Mouse (Mus musculus) midbrain, embryonic 14.5 days (tissue): ENCODE results near the gene Timmdc1. TPM values are rescaled to one million over a fixed set of nuclear protein-coding genes. Genes with fewer than 3 reads are reported as not detected.

Source experiments
- ATAC-seq: fragments of 200-750 bp; cut with Nextera tagmentation; 2 replicates; pipeline ENCODE4 v1.8.0; 2017; ENCODE audit warnings: moderate number of reproducible peaks, moderate library complexity; ENCODE audit not compliant: low FRiP score, low TSS enrichment
- DNase-seq: peaks from one replicate; pipeline ENCODE4 v3.0.0-alpha.2; 2015
- H3K27ac ChIP-seq: fragments of 300-500 bp; sonication (generic); replicated peaks from 2 replicates; pipeline ENCODE4 v1.5.1; 2014; ENCODE audit warnings: mild to moderate bottlenecking, low read depth, low read length, moderate library complexity
- H3K27me3 ChIP-seq: fragments of 300-500 bp; sonication (generic); 2 replicates; pipeline ENCODE4 v1.6.1; 2014; ENCODE audit warnings: low read length, control low read depth, mixed read lengths; ENCODE audit not compliant: control insufficient read depth, insufficient read depth
- H3K36me3 ChIP-seq: fragments of 300-500 bp; sonication (generic); 2 replicates; pipeline ENCODE4 v1.6.1; 2014; ENCODE audit warnings: low read length, control low read depth; ENCODE audit not compliant: control insufficient read depth, insufficient read depth
- H3K4me1 ChIP-seq: fragments of 300-500 bp; sonication (generic); 2 replicates; pipeline ENCODE4 v1.6.1; 2014; ENCODE audit warnings: mild to moderate bottlenecking, antibody characterized with exemption, low read length, control low read depth; ENCODE audit not compliant: control insufficient read depth, insufficient read depth
- H3K4me2 ChIP-seq: fragments of 300-500 bp; sonication (generic); 2 replicates; pipeline ENCODE4 v1.6.1; 2014; ENCODE audit warnings: mild to moderate bottlenecking, low read length, moderate library complexity
- H3K4me3 ChIP-seq: fragments of 300-500 bp; sonication (generic); replicated peaks from 2 replicates; pipeline ENCODE4 v1.5.1; 2014; ENCODE audit warnings: low read depth, low read length
- H3K9ac ChIP-seq: fragments of 300-500 bp; sonication (generic); replicated peaks from 2 replicates; pipeline ENCODE4 v1.6.1; 2014; ENCODE audit warnings: mild to moderate bottlenecking, low read length, moderate library complexity
- H3K9me3 ChIP-seq: fragments of 300-500 bp; sonication (generic); 2 replicates; pipeline ENCODE4 v1.6.1; 2016; ENCODE audit warnings: low read length, control low read depth, mixed read lengths; ENCODE audit not compliant: control insufficient read depth
- WGBS: fragments of 180-500 bp; shearing (Covaris S2); extraction: QIAGEN DNeasy Blood & Tissue Kit; methylation state at CpG from one replicate; pipeline ENCODE4 v1.1.7; 2014; 5-methylcytosine and 5-hydroxymethylcytosine counted together
- polyA plus RNA-seq: library from polyadenylated mRNA; unstranded; fragments of >200 nt; fragmentation: Nextera tagmentation; extraction: Ambion mirVana; gene quantifications from 2 replicates; pipeline ENCODE4 v1.2.1, GENCODE M21; 2014

Timmdc1 gene
- polyA plus RNA-seq, 1 experiment from 2014 or later, result 28.9 TPM

DNA sequence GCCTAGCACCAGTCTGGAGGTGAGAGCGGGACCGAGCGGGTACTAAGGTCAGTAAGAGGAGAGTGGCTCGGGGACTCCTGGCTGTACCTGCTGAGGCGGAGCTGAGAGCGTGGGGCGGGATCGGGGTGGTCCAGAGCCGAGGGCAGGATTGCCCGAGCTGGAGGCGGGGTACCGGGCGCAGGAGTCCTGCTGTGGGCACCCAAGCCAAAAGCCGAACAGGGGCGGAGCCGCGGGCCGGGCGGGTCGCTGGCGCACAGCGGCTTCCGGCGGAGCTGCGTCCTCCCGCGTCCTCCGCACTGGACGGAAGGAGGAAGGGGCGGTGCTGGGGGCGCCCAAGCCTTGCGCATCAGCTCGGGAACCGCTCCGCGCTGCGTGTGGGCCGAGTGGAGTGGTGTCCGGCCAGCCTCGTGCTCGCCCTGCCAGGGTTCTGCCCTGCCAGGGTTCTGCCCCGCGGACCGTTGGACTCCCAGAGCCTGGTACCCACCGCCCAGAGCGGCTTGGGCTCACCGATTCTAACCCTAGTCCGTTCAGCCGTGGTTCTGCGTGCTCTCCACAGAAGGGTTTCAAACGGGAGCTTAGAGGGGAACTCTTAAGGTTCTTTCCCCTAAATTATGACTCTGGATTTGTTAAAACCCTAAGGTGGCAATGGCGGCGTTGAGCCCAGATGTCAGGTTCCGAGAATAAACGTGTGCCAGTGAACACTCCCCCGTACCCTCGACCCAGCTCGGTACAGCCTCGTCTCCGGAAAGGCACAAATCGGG is 69.8 kb downstream of the Timmdc1 start, which contains the start of gene Adprh:
Adprh (minus strand) TSS at position 262 of the 761 bp plus-strand sequence.
- Histone ChIP-seq H3K4me2 (peak within 1 kb of the TSS; percentile 82), H3K9me3 (no peaks in the 10 kb centered on the region), H3K9ac (peak within 1 kb of the TSS; percentile 81), H3K27me3 (no peaks in the 10 kb centered on the region), H3K4me3 (peak within 1 kb of the TSS; percentile 61), H3K4me1 (peaks cover 14% of the 10 kb centered on the region), H3K36me3 (peaks cover 23% of the 10 kb centered on the region), H3K27ac (peak within 1 kb of the TSS; percentile 82)
- under 1% methylated on average over 61 of the region's 61 CpGs for WGBS
- peak; percentile 97 for ATAC-seq
- DNase-seq, result peak; percentile 93

DNA sequence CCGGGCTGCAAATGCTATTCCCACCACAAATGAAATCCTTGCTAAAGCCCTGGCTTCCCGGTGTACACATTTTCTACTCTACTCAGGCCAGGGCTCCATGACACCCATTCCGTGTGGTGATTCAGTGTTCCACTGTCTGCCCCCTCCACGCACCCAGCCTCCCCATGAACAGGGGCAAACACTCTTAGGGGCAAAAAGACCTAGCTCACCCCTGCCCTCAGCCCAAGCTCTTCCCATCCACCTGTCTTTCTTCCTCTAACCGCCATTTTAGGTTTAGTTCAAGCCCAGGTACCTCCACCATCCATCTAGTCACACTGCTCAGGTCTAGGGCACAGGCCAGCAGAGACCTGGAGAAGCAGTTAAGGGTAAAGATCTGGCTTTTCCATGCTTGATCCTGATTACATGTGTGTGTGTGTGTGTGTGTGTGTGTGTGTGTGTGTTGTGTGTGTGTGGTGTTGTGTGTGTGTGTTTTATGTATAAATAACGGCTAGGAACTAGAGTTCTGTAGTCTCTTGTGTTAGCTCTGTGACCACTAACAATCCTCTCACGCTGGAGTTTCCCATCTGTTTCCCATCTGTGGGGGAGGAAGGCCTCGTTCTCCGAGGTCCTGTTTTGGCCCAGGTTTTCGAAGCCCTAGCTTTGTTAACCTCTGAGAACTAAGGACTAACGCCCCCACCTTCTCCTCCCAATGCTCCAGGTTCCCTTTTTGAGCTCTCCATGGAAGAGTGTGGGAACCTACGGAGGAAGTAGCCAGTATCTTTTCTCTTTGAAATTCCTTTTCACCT is 70.8 kb downstream of the Timmdc1 start:
- DNase-seq (peak; percentile 11), ATAC-seq (no peak)
- H3K27me3 ChIP-seq, result no peaks in the 10 kb centered on the region
- peaks cover 33% of the 10 kb centered on the region for H3K36me3 ChIP-seq
- H3K4me3 ChIP-seq, result peak overlapping the region; percentile 61
- peak overlapping the region; percentile 82 for H3K4me2 ChIP-seq
- peaks cover 14% of the 10 kb centered on the region for H3K4me1 ChIP-seq
- H3K9ac ChIP-seq, result peak overlapping the region; percentile 81
- no peak overlapping the region; the same call in 1 of the 2 replicates for H3K27ac ChIP-seq
- H3K9me3 ChIP-seq, result no peaks in the 10 kb centered on the region
- WGBS, result 50% methylated on average over 12 of the region's 12 CpGs

DNA sequence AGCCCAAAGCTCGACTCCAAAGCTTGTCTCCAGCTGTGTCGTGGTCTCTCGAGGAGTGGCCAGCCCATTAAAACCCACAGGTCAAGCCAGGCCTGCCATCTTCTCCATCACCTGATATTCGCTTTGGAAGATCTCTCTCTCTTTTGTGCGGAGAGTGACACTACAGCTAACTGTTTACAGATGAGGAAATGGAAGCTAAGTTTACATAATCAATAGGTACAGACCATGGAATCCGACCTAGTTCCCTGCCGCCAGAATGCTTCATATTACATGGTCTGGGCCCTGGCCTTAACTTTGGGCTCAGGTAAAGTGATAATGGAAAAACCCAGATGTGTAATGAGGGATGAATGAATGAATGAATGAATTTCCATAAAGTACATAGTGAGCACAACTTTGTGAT is 71.8 kb downstream of the Timmdc1 start:
- no peak for ATAC-seq
- Histone ChIP-seq H3K27ac (no peak overlapping the region), H3K4me2 (no peak overlapping the region), H3K9me3 (no peaks in the 10 kb centered on the region), H3K36me3 (peaks cover 43% of the 10 kb centered on the region), H3K4me1 (peaks cover 14% of the 10 kb centered on the region), H3K9ac (no peak overlapping the region), H3K4me3 (no peak overlapping the region), H3K27me3 (no peaks in the 10 kb centered on the region)
- 92% methylated on average over 7 of the region's 7 CpGs for WGBS
- no peak for DNase-seq

DNA sequence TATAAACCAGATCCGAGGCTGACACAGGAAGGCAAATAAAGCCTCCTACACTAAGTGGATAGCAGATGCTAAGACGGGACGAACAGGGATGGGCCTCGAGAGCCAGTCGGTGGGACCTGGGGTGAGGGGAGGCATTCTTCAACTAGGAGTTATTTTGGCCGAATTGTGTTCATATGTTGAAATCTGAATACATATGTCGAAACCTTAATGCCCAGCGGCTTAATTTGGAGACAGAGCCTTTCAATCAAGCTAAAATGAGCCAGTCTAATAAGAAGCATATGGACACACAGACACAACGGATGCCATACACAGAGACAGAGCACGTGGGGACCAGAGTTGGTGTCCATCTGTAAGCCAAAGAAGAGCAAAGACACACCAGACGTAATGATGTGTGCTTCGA is 74.0 kb downstream of the Timmdc1 start:
- H3K9me3 ChIP-seq, result no peaks in the 10 kb centered on the region
- no peak overlapping the region for H3K4me2 ChIP-seq
- no peaks in the 10 kb centered on the region for H3K27me3 ChIP-seq
- H3K9ac ChIP-seq, result no peak overlapping the region
- H3K27ac ChIP-seq, result no peak overlapping the region
- peaks cover 63% of the 10 kb centered on the region for H3K36me3 ChIP-seq
- ATAC-seq (no peak), DNase-seq (no peak)
- 96% methylated on average over 12 of the region's 12 CpGs for WGBS
- peaks cover 14% of the 10 kb centered on the region for H3K4me1 ChIP-seq
- H3K4me3 ChIP-seq, result no peak overlapping the region

Other genes with a start within 250 kb of the Timmdc1 start
- not detected in 2 replicates for gene Nr1i2, start 227.8 kb downstream of the Timmdc1 start, polyA plus RNA-seq
- 0.51 and 1.0 TPM in 2 replicates for gene Maats1, start 180.5 kb downstream of the Timmdc1 start, polyA plus RNA-seq
- gene Cox17, start 175.7 kb downstream of the Timmdc1 start, polyA plus RNA-seq, result 83.8 and 88.1 TPM in 2 replicates
- not detected in 2 replicates for gene Gm21987, start 175.6 kb downstream of the Timmdc1 start, polyA plus RNA-seq
- gene Popdc2, start 160.5 kb downstream of the Timmdc1 start, polyA plus RNA-seq, result 0.51 TPM in 2 replicates
- gene Pla1a, start 89.5 kb downstream of the Timmdc1 start, polyA plus RNA-seq, result 0.26 and 0.38 TPM in 2 replicates
- 139 and 158 TPM in 2 replicates for gene Adprh, start 70.0 kb downstream of the Timmdc1 start, polyA plus RNA-seq
- gene Cd80, start 67.1 kb downstream of the Timmdc1 start, polyA plus RNA-seq, result 0.35 and 0.93 TPM in 2 replicates
- gene Poglut1, start 27.6 kb upstream of the Timmdc1 start, polyA plus RNA-seq, result 49.0 and 62.8 TPM in 2 replicates
- gene Tmem39a, start 36.0 kb upstream of the Timmdc1 start, polyA plus RNA-seq, result 35.6 and 38.6 TPM in 2 replicates
- 2.0 and 6.3 TPM in 2 replicates for gene Arhgap31, start 190.6 kb upstream of the Timmdc1 start, polyA plus RNA-seq
- gene B4galt4, start 219.6 kb upstream of the Timmdc1 start, polyA plus RNA-seq, result 29.6 and 31.9 TPM in 2 replicates